In genomic region chrX:134365421-134365820, GRCm38 (mm10) we compare ENCODE assay signal across 17 mouse cellular contexts. TPM values are rescaled to one million over a fixed set of nuclear protein-coding genes. Genes with fewer than 3 reads are reported as not detected.
"Had no signal": no experiment of that assay in that cellular context is flagged by ENCODE, and none has a peak within 500 bp of the region (broad histone marks: within the 10 kb centered on the region; RNA-seq: fewer than 3 reads in every experiment).

No protein-coding gene starts in this region.

- H3K4me3 ChIP-seq: neural tube, embryonic 13.5 days; neural tube, embryonic 15.5 days; stomach, embryonic 15.5 days had no signal

- H3K36me3 ChIP-seq: neural tube, embryonic 13.5 days; neural tube, embryonic 15.5 days; stomach, embryonic 15.5 days had no signal

- H3K4me1 ChIP-seq: neural tube, embryonic 13.5 days; neural tube, embryonic 15.5 days; stomach, embryonic 15.5 days had no signal

- H3K9ac ChIP-seq: neural tube, embryonic 13.5 days; neural tube, embryonic 15.5 days; stomach, embryonic 15.5 days had no signal

- H3K9me3 ChIP-seq: neural tube, embryonic 13.5 days; neural tube, embryonic 15.5 days; stomach, embryonic 15.5 days had no signal

- DNase-seq: retina, postnatal 1 day; right cerebral cortex, adult 18-20 months; right cerebral cortex, postnatal 14 days; right cerebral cortex, postnatal 25 days; right cerebral cortex, postnatal 4 days; spleen, adult 18-20 months; thymus, adult 18-20 months; thymus, adult 2 months; thymus, postnatal 14 days; thymus, postnatal 25 days; thymus, postnatal 36 days; thymus, postnatal 4 days had no signal

- H3K27me3 ChIP-seq: neural tube, embryonic 13.5 days; neural tube, embryonic 15.5 days; stomach, embryonic 15.5 days had no signal

- H3K27ac ChIP-seq: neural tube, embryonic 13.5 days; neural tube, embryonic 15.5 days; stomach, embryonic 15.5 days; stomach, postnatal 0 days had no signal

RNA-seq across cellular contexts. Expression of gene Drp2, which starts 38.9 kb away (rescaled TPM):
- total RNA-seq: neutrophil, adult 5-6 weeks had no signal
